Mouse (Mus musculus) Patski (cell line): ENCODE data around the gene Tmem14a. TPM values are rescaled to one million over a fixed set of nuclear protein-coding genes. Genes with fewer than 3 reads are reported as not detected.

Experiments used
- ATAC-seq: fragments of 100-300 bp; one replicate; pipeline ENCODE4 v1.8.0; 2021
- CTCF ChIA-PET: fragments of 350-600 bp; sonication (Branson Sonifier 250); formaldehyde crosslinking; loops from one replicate; lab custom pipeline; 2022; ENCODE audit warnings: inconsistent platforms; lab: Charles Lee
- POLR2A ChIA-PET: fragments of 350-600 bp; sonication (Branson Sonifier 250); formaldehyde crosslinking; loops from one replicate; lab custom pipeline; 2022; ENCODE audit warnings: antibody characterized with exemption, inconsistent platforms; lab: Charles Lee
- DNase-seq: peaks from one replicate; pipeline ENCODE4 v3.0.0-alpha.2; 2011; ENCODE audit warnings: low read depth, low spot score
- H3K27me3 ChIP-seq: fragments of 371-371 bp; one replicate; pipeline ENCODE4 v1.5.1; 2021
- CTCF ChIP-seq: fragments of 100-300 bp; IDR thresholded peaks from one replicate; pipeline ENCODE4 v1.5.1; 2021
- in situ Hi-C: fragments of 300-500 bp; cut with MboI; formaldehyde crosslinking; loops from 3 replicates; pipeline ENCODE4 v1.11.1; 2018; ENCODE audit warnings: low pct_unique_long_range_greater_than_20kb, mixed read lengths
- polyA plus RNA-seq: library from polyadenylated mRNA; unstranded; gene quantifications from one replicate; pipeline ENCODE4 v1.2.3, GENCODE M21; 2021

Tmem14a gene
- polyA plus RNA-seq, 1 experiment from 2014 or later, result 8.5 TPM

DNA sequence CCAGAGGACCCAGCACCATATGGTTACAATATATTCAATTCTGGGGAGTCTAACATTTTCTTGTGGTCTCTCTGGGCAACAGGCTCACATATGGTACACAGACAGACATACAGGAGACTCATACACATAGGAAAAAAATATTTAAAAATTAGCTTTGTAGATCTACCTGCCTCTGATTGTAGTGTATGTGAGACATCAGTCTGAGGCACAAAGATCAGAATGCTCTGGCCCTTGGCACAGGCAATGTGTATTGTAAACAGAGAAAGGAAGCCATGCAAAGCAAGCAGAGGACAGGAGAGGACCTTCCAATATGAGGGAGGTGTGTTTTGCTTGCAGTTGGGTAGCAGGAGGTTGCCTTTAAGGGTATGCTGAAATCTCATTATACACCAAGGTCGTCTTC lies 14.1 kb downstream of the Tmem14a start:
- no peak for ATAC-seq
- CTCF ChIA-PET, result interaction anchor here (1.0 to 1.1 kb wide), 2 partner anchors 8 to 11 kb away, joined by 3 to 4 read pairs; partner anchors contain the start of gene Gsta3
- DNase-seq, result no peak

DNA sequence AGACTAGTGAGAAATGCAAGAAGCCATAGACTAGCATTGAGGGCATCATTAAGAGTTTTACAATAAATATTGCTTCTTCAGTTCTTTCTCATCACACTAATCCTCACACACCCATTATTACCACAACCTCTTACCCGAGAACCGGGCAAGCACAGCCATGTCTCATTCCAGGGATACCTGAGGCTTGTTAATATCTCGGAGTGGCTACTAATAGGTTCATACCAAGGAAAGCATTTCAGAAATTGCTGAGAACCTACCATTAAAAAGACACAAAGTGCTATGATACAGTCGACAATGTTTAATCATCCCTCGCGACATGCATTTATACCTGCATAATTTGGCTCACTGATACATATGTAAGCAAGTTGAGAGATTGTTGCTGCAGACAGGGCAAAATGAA lies 17.0 kb downstream of the Tmem14a start:
- H3K27me3 ChIP-seq, result no peaks in the 10 kb centered on the region
- TF ChIP-seq CTCF, result no peak
- ChIA-PET POLR2A (no interaction called here), CTCF (no interaction called here)
- DNase-seq (no peak), ATAC-seq (peak; percentile 58)
- in situ Hi-C loops, result no loop called here

More for the DNA sequence above, 14.1 kb downstream of the Tmem14a start:
- in situ Hi-C loops, result no loop called here
- no peaks in the 10 kb centered on the region for H3K27me3 ChIP-seq
- no peak for TF ChIP-seq CTCF
- POLR2A ChIA-PET, result no interaction called here

DNA sequence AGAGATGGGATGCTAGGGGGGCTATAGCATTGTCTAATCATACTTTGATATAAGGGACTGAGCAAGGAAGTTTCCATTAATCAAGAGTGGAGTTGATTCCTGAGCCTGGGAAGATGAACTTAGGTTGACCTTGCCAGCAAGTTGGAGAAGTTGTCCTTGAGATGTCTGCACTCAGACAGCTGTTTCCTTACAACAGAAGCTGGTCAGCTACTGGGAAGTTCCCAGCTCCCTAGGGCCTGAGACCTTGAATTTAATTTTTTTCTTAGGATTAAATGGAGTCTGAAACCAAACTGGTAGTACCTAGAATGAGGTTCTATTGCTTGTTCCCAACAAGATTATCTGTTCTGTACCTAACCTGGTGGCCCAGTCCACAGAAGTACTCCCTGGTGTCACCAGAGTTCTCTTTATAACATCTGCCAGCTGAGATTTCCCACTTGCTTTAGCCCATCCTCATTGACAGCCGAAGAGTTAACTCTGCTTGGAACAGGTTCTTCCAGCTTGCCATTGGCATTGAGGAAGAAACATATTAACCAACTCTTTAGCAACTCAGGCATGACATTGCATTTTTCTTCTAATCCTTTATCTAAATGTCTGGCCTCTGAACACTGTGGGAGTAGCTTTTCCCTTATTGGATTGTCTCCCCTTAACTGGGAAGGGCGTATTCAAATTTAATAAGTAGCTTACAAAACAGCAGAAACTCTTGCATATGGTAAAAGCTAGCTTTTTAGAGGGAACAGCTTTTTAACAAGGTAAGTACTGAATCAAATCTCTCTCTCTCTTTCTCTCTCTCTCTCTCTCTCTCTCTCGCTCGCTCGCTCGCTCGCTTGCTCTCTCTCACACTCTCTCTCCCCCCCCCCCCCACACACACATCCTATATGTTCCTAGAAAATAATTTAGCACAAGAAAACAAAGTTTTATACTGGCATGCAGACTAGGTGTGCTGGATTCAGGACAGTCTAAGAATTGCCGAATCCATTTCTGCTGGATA lies 21.8 kb downstream of the Tmem14a start, which contains the start of gene Gsta3:
TSS of gene Gsta3 (plus strand) at position 679 of the 988 bp plus-strand sequence.
- ATAC-seq (peak; percentile 61), DNase-seq (no peak)
- TF ChIP-seq CTCF, result no peak
- POLR2A ChIA-PET, result interaction anchor here (0.6 to 1.0 kb wide), 3 partner anchors 12 to 767 kb away, joined by 3 to 6 read pairs (median 5); partner anchors contain the start of gene Pkhd1
- CTCF ChIA-PET, result interaction anchor here (0.7 to 1.9 kb wide), 6 partner anchors 8 to 31 kb away, joined by 3 to 6 read pairs (median 4); partner anchors contain the start of gene Tmem14a
- in situ Hi-C loops, result no loop called here
- H3K27me3 ChIP-seq, result no peaks in the 10 kb centered on the region

DNA sequence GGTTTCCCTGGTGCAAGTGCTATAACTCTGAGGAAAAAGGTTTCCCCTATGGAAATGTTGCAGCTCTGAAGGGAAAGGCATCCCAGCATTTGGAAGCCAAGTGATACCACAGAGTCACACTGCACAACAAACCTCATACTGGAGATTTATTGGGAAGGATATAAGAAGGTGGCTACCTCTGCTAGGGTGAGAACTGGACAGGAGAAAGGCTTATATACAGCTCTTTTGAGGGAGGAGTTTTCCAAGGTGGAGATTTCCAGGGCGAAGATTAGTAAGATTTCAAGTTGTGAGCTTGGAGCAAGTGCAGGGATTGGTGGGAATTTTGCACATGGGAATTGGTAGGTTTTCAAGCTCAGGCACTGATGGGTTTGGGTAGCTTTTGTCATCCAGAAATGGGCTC lies 22.7 kb downstream of the Tmem14a start:
- in situ Hi-C loops, result no loop called here
- no peaks in the 10 kb centered on the region for H3K27me3 ChIP-seq
- no peak for DNase-seq
- CTCF ChIA-PET, result interaction anchor here (1.4 to 1.9 kb wide), 2 partner anchors 9 to 19 kb away, joined by 4 to 6 read pairs; no protein-coding TSS in a partner anchor
- no peak for ATAC-seq
- POLR2A ChIA-PET, result interaction anchor here (0.6 to 0.7 kb wide), 2 partner anchors 623 to 768 kb away, joined by 5 to 6 read pairs; partner anchors contain the start of gene Pkhd1
- no peak for TF ChIP-seq CTCF

DNA sequence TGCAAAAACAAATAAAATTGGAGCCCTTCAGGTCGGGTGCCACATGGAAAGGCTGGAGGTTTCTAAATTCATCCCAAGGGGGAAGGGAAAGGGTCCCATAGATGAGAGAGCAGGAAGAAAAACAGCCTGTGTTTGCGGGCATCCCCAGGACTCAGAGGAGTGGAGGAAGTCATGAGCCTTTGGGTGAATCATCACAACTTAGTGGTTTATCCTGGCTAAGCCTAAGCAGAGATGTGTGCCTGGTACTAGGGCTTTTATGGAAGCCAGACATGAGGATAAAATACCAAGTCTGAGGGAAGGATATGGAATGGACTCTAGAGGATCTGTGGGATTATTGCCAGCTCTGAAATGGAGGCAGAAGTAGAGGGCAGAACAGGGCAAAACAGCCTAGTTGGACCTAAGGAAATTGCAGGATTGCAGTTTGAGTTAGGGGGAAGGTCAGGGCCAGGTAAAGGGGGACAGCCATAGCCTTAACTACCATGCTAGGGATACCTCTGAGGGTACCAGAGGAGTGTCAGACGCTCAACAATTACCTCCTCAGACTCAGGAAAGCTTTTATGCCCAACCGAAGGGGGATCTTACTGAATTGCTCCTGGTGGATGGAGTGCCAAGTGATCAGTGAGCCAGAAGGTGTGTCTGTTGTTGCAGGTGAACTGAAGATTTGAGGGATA lies 26.1 kb downstream of the Tmem14a start:
- TF ChIP-seq CTCF, result no peak
- ATAC-seq, result peak; percentile 63
- no peaks in the 10 kb centered on the region for H3K27me3 ChIP-seq
- POLR2A ChIA-PET, result no interaction called here
- DNase-seq, result no peak
- in situ Hi-C loops, result no loop called here
- CTCF ChIA-PET, result no interaction called here

DNA sequence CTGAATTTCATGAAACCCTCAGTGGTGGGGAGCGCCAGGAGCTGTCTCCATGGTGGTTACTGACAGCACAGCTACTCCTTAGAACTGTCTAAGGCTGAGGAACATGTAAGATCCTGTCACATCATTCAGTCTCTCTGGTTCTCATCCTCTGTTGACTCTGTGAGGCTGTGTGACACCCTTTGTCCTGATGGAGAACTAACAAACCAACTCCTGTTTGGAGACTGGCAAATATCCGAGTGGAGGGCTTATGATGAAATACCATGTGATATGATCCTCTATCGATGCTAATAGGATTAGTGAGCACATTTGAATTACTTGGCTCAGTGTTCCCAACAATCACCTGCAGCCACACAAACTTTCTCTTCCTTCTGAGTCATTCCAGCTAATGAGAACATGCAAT lies 27.8 kb downstream of the Tmem14a start:
- DNase-seq (no peak), ATAC-seq (no peak)
- TF ChIP-seq CTCF, result no peak
- ChIA-PET CTCF (interaction anchor here (0.7 to 1.0 kb wide), 2 partner anchors 17 to 19 kb away, joined by 3 read pairs; no protein-coding TSS in a partner anchor), POLR2A (no interaction called here)
- no peaks in the 10 kb centered on the region for H3K27me3 ChIP-seq
- in situ Hi-C loops, result no loop called here

DNA sequence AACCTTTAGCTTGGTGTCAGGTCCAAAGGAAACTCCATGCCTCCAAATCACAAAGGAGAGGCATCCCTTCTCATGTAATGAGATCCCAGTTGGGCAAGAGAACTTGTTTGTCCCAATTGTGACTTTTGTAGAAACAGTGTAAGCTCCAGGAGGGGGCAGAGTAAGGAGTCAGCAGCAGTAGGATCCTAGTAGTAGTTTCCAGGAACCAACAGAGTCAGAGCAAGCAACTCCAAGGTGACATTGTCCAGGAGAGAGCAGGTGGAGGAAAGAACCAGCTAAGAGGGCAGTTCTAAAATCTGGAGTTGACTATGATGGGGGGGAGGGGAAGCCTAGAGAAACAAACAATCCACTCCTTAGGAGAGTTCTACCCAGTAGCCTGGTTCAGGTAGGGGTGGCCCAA lies 29.5 kb downstream of the Tmem14a start:
- ChIA-PET CTCF (interaction anchor here (1.1 kb wide), 1 partner anchor 15 kb away, joined by 3 read pairs; no protein-coding TSS in a partner anchor), POLR2A (no interaction called here)
- in situ Hi-C loops, result no loop called here
- no peak for TF ChIP-seq CTCF
- no peaks in the 10 kb centered on the region for H3K27me3 ChIP-seq
- no peak for ATAC-seq
- no peak for DNase-seq

DNA sequence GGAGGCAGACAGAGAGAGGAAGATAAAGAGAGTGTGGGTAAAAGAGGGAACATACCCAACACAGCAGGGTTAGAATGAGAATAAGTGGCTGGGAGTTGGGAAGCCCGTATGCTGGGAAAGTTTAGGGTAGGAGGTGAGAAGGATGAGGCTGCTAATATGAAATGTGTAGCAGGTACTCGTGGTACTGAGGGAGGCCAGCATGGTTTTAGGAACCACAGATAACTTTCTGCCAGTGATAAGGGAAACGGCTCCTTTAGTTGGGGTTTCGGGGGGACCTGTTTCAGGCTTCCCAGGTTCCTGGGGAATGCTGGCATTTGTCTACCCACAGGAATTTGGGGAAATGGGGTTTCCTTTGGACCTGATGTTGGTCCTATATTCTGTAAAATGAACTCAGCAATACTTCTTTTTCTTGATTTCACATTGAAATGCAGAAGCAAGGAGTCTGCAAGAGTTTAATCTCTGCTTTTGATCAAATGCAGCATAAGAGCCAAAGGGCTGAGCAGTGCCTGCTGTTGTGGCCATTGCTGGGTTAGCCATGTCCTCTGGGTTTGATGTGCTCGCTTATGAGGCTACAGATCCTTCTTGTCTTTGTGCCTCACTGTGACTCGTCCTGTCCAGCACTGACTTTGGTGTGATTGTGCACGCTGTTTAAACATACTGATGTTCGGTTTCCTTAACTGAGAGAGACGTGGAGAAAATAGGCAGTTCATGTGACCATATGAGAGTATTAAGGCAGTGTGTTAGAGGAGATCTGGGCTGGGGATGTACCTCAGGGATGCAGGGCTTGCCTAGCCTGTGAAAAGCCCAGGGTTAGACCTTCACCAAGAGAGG lies 30.4 kb downstream of the Tmem14a start:
- ChIA-PET CTCF (no interaction called here), POLR2A (no interaction called here)
- TF ChIP-seq CTCF, result no peak
- in situ Hi-C loops, result no loop called here
- H3K27me3 ChIP-seq, result no peaks in the 10 kb centered on the region
- ATAC-seq, result no peak
- no peak for DNase-seq

DNA sequence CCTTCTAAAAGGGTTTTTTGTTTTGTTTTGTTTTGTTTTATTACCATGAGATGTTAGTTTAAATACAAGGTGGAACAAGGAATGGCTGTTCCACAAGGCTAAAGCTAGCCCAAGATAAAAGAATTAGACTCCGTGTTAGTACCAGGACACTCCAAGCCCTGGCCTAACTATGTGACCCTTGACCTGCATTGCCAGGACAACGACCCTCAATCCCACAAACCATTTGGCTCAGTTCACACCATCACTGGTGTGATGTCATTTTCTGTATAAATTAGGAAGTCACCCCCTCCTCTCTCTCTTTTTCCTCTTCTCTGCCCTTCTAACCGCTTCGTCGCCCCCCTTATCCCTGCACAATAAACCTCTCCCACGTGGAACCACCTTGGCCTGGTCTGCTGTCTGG lies 33.3 kb downstream of the Tmem14a start:
- TF ChIP-seq CTCF, result no peak
- no peak for ATAC-seq

More for the DNA sequence above, 33.3 kb downstream of the Tmem14a start:
- no peak for DNase-seq
- in situ Hi-C loops, result no loop called here
- no peaks in the 10 kb centered on the region for H3K27me3 ChIP-seq
- POLR2A ChIA-PET, result no interaction called here
- CTCF ChIA-PET, result interaction anchor here (1.1 to 1.4 kb wide), 3 partner anchors 12 to 28 kb away, joined by 3 to 5 read pairs (median 4); partner anchors contain the start of gene Gsta3
